Mouse (Mus musculus) CD4-positive, CD25-positive, alpha-beta regulatory T cell, adult 4 months (primary cell): Measurements from ENCODE around the gene Aup1. TPM values are rescaled to one million over a fixed set of nuclear protein-coding genes. Genes with fewer than 3 reads are reported as not detected.

Source experiments
- ATAC-seq: one replicate; pipeline ENCODE4 v1.8.0; 2017
- polyA plus RNA-seq, 2 experiments: library from polyadenylated mRNA; unstranded; fragments of 100-300 nt; shearing (Covaris generic); gene quantifications; one replicate each; pipeline ENCODE4 v1.2.1; 2017

The Aup1 gene
- polyA plus RNA-seq: 100 to 1,000 TPM; 424 to 552 TPM

DNA sequence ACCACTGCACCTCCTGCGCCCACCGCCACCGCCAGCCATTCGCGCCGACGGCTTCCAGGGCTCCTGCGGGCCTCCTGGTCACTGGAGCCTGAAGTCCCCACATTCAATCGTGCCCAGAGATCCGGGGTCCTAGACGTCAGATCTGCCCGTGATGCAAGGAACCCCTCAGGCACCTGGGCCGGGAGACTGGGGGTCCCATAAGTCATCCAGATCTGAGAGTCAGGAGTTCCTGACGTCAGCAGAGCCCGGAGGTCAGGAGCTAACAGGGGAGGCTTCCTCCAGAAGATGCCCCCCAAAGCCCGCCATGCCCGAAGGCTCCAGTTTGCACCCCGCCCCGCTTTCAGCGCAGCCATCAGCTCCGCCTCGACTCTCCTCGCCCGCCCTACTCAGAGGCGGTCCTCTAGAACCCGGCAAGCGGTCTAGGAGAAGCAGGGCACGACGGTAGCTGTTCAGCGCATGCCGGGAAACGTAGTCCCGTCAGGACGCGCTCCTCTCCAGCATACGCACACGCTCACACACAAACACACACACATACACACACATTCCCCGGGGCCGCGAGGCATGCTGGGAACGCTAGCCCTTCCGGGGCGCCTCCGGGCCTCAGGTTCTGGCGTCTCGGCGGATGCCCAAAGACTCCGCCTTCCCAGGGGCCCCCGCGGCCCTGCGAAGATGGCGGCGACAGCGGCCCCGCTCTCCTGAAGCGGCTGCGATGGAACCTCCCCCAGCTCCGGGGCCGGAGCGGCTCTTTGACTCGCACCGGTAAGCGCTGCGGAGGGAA, at the start of gene Aup1:
TSS of gene Aup1 (plus strand) at position 448 of the 778 bp plus-strand sequence.
- ATAC-seq: peak; percentile 92

DNA sequence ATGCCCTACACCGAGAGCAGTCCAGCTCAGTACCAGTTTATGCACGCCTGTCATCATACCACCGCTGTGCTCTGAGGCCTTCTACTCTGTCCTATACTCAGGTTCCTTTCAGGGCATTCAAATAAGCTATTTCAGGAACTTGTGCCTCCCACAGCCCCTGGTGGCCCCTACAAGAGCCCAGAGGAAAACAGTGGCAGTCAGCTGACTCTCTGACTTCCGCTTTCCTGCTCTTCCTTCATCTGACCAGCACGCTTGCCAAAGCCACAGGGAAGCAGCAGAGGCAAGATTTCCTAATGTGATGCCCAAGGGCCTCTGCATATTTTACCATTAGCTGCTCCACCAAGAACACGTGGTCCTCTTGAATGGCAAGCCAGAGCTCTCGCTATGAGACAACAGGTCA, 49.4 kb upstream of the Aup1 start:
- ATAC-seq: no peak

DNA sequence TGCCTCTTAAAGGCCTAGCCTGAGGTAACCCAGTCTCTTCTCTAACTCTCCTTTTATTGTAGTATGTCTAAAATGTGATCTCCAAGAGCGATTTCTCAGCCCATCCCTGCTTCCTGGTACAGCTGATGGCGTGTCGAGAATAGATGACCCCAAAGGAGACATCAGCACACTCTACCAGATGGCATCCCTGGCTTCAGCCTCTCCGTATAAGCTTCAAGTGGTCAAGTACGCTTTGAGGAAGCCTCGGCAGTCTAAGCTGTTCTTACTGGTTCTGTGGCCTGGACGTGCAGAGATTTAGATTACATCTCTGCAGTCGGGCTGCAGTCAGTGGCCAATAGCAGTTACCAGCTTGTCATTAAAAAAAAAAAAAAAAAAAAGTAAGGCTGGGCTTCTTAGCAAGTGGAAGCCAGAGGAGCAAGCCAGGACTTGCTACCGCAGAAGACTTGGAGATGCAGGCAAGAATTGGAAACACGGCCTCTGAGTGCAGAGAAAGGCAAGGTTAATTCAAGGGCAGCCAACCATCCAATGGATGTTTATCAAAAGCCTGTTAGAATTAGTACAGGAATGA, 48.8 kb upstream of the Aup1 start:
- ATAC-seq: no peak

DNA sequence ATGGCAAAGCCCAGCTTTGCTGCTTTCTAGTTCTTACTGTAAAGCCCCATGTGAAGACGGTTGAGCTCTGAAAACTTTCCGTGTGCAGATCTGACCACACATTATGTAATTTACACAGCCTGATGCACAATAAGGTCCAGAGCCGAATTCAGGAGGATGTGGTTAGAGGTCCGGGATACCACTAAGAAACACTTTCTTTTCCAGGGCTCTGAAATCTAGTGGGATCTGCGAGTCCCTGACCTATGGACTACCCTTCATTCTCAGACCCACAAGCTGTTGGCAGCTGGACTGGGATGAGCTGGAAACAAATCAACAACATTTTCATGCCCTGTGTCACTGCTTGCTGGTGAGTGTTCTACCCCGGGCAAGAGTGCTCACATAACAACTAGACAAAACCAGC, 48.2 kb upstream of the Aup1 start:
- ATAC-seq: no peak

DNA sequence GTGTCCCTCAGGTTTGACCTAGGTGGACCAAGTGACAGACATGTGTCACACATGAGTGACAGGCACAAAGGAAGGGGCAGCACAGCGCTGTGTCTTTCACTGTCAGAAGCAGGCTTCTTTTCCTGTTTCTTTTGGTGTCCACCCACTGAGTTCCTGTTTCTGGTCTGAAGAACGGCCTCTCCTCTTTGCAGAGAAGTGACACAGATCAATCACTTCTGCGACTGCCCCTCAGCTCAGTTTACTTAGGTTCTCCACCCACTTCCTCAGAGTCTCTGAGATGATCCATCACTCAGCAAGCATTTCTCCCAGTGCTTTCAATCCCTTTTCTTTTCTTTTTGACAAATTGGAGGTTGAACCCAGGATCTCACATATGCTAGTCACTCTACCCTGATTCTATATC, 45.7 kb upstream of the Aup1 start:
- ATAC-seq: no peak

DNA sequence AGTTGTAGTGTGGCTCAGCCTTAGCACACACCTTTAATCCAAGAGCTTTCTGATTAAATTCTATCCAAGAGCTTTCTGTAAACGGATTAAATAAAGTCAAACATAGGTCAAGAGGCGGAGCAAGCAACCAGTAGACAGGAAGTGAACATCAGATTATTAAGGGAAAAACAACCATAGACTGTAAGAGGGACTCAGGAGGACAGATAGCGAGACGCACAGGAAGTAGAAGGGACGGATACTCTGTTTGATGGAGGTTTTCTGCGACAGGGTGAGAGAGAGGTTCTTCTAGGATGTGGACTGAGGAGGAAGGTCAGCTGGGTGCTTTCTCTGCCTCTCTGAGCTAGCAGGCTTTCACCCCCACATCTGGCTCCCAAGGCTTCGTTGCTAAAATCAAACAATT, 44.3 kb upstream of the Aup1 start:
- peak; percentile 79 for ATAC-seq

DNA sequence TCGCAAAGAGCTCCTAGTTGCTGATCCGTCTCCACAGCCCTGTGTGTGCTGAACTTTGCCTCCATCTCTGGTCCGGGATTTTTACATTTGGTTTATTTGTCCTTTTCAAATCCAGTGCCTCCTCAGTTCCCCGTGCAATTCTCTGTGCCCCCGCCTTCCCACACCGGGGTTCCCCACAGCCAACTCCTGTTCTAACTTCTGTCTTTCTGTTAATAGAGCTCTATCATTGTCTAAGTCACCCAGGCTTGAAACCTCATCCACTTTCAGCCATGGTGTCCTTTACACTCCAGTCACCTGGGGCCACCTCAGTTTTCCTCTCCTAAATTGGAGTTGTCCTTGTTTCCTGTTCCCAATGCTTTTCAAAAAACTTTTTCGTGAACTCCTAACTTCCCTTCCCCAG, 43.1 kb upstream of the Aup1 start:
- ATAC-seq: no peak

DNA sequence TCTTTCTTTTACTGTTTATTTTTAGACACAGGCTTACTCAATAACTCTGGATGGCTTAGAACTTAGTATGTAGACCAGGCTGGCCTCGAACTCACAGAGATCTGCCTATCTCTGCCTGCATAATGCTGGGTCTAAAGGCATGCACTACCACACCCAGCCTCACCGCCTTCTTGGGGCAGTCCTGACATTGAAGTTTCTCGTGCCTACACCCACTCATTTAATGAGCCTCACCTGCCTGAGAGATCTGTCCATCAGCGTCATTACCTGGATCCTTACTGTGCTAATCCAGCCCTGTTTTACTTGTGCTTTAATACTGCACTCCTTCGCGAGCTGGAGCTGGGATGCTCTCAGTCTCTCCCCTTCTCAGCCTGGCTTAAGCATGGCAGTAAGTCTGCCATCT, 42.6 kb upstream of the Aup1 start:
- no peak for ATAC-seq

DNA sequence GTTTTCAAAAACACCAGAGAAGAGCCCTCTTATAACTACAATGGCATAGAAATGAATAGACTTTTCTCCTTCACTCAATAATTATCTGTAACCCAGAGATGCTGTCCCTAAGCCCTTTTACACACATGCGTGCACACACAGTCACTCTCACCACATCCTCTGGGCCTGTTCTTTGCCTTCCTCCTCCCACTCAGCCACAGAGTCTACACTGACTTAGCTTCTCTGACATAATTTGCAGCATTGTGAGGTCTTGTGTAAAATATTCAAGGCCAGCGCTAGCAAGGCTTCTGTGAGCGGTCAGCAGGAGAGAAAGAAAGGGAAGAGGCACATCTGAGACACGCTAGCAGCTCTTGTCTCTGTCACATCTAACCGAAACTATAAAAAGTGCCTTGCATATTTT, 40.9 kb upstream of the Aup1 start:
- peak; percentile 87 for ATAC-seq

DNA sequence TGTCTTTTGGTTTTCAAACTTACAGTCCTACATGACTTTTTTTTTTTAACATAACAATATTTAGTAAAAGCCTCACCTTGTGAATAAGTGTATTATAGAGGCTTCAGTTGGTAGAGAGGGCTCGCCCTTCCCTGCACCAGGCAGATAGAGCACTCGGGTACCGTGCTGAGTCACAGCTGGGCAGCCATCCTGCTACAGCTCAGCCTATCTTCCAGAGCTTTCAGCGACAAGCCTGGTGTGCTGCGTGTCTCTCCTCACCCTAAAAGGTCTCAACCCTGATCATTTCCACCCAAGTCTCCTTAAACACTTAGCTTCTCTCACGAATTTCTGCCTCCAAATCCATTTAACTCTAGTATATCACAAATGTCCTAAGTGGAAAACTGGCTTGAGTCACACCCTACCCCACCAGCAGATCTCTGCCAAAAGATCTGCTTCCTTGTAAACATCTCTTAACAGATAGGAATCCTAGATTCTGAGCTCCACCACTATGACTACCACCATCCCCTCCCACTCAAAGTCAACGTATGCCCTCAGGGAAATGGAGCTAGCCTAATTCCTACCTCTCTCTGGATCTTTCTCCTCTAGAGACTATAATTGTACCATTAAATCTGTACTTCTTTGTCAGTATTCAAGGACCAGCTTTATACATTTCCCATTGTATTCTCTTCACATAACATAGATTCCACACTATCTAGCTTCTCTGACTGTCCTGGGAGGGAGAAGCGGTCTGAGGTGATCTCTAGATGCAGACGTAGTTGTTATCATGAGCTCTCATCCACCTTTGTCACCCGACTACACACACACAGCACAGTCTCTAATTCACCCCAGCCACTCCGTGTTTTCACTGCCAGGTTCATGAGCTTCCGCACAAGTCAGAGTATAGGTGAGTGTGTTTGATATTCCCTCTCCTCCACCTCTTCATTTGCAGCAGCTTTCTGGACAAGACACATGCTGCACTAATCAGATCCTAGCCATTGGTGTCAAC, 39.5 kb upstream of the Aup1 start:
- ATAC-seq: no peak

DNA sequence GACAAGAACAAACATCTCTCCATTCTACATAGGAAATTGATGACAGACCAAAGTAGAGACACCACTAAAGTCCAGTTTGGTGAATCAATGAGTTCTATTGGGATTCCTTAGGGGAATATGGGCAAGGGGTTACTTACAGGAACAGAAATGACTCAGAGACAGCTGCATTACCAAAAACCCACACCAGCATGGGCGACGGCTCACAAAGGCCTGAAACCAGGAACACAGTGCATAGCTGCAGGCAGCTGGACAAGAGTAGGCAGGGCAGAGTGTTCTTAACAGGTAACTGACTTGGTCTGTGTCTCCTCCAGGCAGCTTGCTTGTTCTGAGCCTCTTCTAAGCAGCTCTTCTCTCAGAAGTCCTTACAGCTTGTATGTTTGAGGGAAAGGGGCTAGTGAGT, 38.6 kb upstream of the Aup1 start:
- ATAC-seq: no peak

DNA sequence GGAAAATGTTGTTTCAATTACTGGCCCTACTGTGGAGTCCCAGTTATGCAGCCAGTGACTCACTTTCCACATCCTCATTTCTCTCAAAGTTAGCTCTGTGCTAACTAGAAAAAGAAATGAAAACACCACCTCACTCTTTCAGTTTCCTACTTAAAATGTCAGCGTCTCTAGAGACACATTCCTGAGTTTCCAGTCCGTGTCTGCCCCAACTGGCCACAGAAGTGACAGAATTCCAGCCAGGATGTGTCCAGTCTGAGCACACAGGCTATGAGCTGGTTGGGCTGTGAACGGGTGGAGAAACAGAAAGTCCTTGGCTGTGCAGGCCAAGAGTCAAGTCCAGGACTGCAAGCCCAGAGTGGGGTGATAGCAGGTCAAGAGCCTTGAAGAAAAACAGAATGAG, 37.1 kb upstream of the Aup1 start:
- no peak for ATAC-seq

DNA sequence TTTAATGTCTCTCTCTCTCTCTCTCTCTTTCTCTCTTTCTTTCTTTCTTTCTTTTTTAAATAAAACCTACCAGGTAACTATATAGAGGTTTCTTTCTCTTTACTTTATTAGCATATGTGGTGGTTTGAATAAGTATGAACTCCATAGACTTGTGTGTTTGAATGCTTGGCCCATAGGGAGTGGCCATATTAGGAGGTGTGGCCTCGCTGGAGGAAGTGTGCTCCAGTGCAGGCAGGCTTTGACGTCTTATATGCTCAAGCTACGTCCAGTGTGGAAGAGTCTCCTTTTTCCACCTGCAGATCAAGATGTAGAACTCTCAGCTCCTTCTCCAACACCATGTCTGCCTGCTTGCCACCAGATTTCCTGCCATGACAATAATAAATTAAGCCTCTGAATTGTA, 35.3 kb upstream of the Aup1 start:
- no peak for ATAC-seq

DNA sequence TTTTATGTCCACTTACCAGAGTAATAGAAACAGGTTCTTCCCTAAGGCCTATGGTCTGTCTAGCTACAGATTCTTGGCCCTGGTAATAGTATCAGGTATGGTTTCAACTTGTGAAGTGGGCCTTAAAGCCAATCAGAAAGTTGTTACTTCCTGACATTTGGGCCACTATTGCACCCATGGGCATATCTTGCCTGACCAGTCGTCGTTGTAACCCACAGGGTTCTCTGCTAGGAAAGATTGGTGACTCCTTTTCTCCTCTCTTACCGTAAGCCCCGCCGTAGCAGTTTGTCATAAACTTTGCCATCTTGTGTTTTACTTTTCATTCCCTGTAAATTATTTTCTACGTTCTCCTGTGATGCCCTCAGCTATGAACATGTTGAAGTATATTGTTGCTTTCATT, 34.2 kb upstream of the Aup1 start:
- ATAC-seq: no peak

DNA sequence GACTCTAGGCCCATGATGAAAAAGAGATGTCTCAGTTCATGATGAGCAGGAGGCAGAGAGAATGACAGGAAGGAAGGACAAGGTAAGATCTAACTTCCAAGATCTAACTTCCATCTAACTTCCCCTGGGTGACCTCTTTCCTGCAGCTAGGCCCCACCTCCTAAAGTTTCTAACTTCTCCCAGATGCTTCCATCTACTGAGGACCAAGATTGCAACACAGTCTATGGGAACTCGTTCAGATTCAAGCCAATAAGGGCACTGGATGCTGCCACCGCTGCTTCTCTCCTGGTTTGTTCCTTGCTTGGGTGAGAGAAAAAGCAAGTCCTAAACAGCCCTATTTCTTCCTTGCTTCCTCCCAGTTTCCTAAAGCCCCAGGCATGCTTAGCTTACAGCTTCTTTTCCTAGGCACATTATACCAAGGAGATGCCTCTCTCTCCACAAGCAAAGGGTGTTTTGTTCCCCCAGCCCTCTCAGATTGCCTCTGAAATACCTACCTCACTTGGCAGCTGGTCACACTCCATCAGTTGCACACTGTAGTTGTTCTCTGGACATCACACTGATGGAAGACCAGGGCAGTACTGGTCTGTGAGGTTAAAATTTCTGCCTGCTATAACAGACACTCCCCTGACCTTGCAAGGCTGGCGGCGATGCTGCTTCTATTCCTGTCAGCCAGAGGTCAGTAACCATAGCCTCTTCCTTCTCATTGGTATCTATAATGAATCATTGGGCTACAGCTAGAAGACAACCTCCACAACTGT, 33.3 kb upstream of the Aup1 start:
- no peak for ATAC-seq

DNA sequence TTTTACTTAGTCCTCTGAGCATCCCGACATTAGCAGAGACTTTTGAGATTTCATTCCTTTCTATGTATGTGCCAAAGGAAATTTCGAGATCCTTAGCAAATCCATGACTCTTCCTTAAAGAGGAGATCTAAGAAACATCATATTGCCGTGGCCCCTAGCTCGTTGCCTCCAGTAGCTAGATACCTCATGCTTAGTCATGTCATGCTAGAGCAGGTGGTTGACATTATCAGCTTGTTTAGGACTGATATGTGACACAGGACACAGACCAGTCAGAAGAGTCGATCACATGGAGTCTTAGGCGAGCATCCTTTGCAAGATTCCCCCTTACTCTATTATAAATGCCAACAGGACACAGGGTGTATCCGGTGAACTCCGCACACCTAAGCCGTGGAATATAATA, 31.3 kb upstream of the Aup1 start:
- ATAC-seq: no peak

DNA sequence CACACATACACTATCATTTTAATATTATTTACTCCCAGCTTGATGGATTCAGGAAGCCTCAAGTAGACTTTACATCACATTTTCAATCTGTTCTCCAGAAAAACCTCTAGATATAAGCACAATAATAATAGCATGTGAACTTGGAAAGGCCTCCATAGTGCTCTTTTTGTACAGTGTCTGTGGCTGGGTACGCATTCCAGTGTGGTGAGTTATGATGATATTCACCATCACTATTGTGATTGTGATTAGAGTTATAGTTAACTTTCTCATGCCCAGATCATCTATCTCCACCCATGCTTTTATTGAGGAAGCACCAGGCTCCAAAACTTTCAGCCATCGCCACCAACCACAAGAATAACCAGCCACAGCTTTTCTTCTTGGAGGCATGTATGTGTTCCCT, 30.5 kb upstream of the Aup1 start:
- no peak for ATAC-seq

DNA sequence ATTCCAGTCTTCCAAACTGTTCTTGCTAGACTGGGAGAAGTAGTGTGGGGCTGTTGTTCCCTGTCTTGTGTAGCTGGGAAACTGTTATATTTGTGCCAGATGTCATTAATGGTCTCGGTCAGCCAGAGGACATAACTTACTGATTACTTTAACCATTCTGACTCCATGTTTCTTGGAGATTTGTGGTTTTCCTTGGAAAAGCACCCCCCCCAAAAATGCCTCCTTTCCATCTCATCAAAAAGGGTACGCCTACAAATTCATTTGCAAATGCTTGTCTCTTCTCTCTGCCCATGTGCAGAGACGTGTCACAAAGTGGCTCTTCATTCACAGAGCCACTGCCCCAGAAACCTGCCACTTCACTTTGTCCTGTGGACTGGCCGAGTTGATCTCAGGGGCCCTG, 29.9 kb upstream of the Aup1 start:
- ATAC-seq: no peak

DNA sequence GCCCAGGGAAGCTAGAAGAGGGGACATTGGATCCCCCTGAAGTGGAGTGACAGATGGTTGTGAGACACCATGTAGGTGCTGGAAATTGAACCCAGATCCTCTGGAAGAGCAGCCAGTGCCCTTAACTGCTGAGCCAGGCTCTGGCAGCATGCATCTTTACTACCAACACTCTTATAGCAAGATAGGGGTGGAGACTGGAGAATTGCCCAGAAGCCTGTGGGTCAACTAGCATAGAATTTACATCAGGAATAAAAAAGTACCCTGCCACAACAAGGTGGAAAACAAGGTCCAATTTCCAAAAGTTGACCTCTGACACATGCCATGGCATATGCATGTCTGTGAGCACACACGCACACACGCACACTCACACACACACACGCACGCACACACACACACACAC, 29.1 kb upstream of the Aup1 start:
- ATAC-seq: no peak

DNA sequence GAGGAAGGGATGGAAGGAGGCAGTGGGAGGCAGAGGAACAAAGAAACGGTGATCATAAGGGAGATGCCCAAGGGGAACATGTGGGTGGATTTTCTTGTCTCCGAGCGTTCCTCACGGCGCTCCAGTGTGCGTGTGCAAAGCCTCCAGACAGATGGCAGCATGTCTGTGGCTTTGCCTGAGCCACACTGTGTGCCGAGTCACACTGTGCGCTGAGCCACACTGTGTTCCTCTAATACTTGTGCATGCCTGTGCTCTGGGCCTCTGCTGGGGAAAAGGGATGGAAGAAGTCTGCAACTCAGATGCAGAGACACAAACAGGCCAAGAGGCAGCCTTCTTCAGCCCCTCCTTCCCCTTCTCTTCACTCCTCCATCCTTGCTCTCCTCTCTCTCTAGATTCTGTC, 27.0 kb upstream of the Aup1 start:
- ATAC-seq: no peak

DNA sequence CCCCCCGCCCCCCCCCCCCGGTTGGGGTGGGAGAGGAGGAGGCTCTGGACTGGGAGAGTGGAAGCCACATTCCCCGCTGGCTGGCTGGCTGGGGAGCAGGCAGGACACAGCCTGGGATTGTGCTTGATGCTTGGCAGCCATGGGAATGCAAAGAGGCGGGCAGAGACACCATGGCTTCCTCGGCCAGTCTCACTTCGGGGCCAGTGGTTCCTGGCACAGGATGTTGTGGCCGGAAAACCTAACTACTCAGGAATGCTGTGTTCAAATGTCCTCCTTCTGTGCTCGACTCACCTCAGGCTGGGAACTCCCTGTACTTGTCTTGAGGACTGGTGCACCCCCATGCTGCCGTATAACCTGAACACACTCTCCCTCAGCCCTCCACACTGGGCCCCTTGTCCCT, 26.6 kb upstream of the Aup1 start:
- ATAC-seq: no peak

DNA sequence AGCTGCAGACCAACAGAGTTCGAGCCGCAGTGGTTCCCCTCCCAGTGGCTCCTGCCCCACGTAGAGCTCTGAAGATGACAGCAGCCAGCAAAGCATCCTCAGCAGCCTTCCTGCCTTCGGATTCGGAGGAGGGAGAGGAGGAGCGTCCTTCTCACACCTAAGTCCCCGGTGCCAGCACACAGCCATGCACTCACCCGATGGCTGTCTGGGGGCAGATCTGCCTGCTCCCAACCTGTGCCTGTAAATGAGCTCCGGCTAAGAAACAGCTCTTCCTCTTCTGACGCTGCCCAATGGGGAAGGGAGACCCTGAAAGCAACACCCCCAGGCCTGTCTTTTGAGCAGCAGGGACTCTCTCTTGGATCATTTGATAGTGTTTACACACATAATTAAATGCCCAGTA, 24.5 kb upstream of the Aup1 start:
- ATAC-seq: no peak

DNA sequence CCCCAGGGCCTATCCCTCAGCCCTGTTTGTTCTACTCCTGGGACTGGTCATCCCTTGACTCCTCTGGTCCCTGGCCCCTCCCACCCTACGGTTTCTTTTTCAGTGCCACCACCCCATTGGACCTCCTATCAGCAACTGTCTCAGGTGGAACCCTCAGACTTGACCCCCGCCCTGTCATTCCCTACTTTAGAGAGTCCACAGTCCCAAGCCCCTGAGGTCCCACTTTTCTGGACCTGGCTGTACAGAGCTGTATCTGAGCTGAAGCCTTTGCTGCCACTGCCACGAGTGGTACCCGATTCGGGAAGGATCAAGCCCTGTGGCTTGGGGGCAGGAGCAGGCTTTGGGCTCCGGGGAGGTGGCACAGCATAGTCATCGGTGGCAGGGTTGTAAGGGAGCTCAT, 23.2 kb upstream of the Aup1 start:
- no peak for ATAC-seq
